Mouse (Mus musculus): ENCODE measurements at regions not wholly inside any gene's neighbourhood (a gene's known extent, or its start where the extent isn't known, plus 50 kb on each side); places are given as distances from the start of the nearest gene placed in this dataset.

DNA sequence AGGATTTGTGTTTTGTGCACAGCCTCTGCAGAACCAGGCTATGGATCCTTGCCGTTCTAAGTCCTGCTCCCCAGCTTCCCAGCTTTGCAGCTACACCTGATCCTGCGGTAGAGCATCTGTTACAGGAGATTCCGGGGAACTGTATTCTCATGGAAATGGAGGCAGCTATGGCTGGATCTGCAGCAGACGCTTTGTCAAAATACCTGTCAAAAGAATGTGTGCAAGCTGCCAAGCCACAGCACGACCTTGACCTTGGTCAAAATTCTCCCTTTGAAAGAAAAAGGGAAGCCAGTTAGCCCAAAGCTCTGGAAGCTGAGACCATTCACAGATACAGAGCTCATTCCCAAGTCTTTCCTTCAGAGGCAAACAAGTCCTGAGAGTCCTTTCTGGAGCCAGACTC, 255.3 kb downstream of the Med13l start:
- no peak for DNase-seq (ENCODE audit: extremely low read depth, insufficient read length, low spot score)

DNA sequence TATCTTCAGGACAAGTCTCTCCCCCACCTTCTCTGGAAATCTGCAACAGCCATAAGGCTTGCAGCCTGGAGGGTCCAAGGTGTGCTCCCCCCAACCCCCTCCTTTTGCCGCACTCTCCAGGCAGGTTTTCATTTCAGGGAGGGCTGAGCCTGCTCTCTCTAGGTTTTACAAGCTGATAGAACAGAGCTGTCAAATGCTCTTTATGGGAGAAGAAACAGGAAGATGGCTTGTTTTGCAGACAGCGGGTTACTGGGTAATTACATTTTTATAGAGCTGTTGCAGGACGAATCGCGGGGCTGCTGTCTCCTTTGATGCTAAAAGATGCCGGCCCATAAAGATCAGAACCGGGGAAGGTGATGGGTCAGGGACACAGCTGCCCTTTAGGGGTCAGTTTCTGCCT, 257.8 kb downstream of the Med13l start:
- DNase-seq (ENCODE audit: extremely low read depth, insufficient read length, low spot score) = no peak

GRCm38 (mm10) chr5:118824791-118825190, 264.3 kb downstream of the Med13l start:
- no peak for DNase-seq (ENCODE audit: extremely low read depth, insufficient read length, low spot score)

- DNase-seq (ENCODE audit: extremely low read depth, insufficient read length, low spot score) = no peak
Measured at GRCm38 (mm10) chr5:118829031-118829698, 268.7 kb downstream of the Med13l start.

DNA sequence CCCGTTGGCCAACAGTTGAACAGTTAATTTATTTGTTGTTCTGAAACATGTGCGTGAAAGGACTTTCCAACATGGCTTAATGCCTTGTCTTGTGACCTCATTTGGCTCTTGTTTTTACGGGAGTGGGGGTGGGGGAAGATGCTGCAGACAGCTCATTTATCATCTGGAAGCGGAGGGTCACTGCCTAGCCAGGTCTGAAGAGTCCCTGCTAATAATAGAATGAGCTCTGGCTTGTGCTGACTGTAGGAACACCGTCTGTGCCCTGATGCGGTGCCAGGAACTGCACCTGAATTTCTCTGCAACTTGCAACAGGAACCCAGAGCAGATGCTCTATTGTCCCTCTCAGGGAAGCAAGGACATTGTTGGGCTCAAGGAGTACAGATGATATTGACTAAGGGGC, 272.2 kb downstream of the Med13l start:
- DNase-seq (ENCODE audit: extremely low read depth, insufficient read length, low spot score) = no peak

DNA sequence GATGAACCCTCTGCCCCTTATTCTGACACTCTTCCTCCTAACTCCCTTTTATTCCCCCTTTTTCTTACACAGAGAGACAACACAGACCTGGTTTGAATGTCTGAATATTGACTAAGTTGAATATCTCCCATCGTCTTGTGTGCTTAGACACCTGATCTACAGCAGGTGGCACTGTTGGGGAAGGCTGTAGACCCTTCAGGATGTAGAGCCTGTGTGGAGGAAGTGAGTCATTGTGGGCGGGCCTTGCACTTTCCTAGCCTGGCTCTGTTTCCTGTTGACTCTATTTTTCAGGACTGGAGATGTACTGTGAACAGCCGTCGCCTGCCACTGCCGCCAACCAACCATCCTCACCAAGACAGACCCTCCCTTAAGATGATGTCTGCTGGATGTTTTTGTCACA, 273.6 kb downstream of the Med13l start:
- DNase-seq (ENCODE audit: extremely low read depth, insufficient read length, low spot score) = no peak

GRCm38 (mm10) chr5:118837001-118837400, 276.5 kb downstream of the Med13l start:
- DNase-seq (ENCODE audit: extremely low read depth, insufficient read length, low spot score) = no peak

- DNase-seq (ENCODE audit: extremely low read depth, insufficient read length, low spot score) = no peak
Measured at GRCm38 (mm10) chr5:118838421-118838820, 277.9 kb downstream of the Med13l start.

- DNase-seq (ENCODE audit: extremely low read depth, insufficient read length, low spot score) = no peak
Measured at GRCm38 (mm10) chr5:118839916-118840315, 279.4 kb downstream of the Med13l start.

DNA sequence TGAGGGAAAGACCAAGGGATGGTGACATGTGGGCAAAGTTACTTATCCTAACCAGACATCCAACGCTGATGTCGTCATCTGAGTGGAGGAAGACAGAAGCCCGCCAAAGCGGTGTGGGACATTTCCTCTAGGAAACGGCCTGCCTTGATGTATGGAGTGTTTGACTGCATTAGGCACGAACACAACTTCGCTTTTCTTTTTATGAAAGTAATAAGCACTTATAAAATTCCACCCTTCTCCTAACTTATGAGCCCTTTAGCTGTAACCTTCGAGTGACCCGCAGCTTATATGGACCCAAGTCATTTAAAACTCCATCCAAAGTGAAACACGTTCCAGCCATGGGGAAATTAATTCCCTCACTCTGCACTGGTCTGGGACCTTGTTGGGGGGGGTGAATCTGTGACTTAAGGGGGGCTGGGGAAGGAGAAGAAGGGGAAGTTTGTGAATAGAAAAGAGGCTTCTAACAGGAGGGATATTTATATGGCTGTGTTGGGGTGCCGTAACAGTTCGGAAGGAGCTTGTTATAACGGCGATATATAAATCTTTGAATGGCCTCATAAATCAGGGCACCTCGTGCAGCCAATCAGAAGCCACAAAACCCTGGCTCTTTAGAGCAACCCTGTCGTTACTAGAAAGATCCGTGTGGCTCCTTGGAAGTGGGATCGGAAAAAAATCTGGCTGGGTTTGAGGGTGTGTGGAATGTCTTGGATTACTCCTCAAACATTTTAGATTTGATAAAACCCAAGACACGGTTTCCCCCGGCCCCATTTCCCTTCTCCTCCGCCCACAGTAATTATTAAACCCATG, 280.9 kb downstream of the Med13l start:
- DNase-seq (ENCODE audit: extremely low read depth, insufficient read length, low spot score) = no peak

- no peak for DNase-seq (ENCODE audit: extremely low read depth, insufficient read length, low spot score)
Measured at GRCm38 (mm10) chr5:118842017-118842396, 281.5 kb downstream of the Med13l start.

- no peak for DNase-seq (ENCODE audit: extremely low read depth, insufficient read length, low spot score)
Measured at GRCm38 (mm10) chr5:118857001-118857400, 296.5 kb downstream of the Med13l start.

DNA sequence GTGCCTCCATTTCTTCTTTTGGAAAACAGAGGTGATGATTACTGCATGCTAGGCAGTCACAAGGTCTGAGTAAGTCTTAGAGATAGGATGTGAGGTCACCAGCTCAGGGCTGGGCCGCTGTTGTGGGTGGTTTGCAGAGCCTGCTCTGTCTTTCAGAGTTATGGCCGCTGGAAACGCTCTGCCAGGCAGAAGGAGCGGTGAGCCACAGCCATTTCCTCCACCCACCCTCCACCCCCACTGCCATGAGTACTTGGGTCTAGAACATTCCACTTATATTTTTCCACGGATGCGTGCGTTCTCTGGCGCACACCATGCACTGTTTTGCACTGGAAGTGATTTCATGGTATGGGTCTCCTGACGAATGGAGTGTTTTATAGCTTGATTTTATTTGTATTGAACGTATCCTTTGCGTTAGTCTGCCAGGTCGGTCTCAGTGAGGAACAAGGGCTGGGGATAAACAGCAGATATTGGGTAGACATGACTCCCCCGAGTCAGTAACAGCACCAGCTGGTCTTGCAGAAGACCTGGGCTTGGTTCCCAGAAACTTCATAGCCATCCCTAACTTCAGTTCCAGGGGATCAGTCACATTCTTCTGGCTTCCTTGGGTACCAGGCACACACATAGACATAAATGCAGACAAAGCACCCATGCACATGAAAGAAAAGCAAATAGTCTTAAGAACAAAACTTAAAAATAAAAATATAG, 300.8 kb downstream of the Med13l start:
- no peak for DNase-seq (ENCODE audit: extremely low read depth, insufficient read length, low spot score)

DNA sequence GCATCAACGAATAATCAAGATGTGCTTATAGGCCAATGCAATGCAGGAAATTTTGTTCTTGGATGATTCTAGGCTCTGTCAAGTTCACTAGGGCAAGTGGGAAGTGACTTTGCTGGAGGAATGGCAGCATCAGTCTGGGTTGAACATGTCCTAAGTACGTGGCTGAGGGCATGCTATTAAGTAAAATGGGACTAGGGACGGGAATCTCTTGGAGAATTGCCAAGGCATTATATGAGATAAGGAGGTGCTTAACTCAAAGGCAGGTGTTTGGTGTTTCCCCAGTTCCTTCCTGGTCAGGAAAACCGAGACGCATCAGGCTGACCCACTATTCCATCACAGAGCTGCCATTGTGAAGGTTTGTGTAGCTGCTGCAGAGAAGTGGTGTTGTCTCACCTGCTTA, 307.0 kb downstream of the Med13l start:
- no peak for DNase-seq (ENCODE audit: extremely low read depth, insufficient read length, low spot score)

DNA sequence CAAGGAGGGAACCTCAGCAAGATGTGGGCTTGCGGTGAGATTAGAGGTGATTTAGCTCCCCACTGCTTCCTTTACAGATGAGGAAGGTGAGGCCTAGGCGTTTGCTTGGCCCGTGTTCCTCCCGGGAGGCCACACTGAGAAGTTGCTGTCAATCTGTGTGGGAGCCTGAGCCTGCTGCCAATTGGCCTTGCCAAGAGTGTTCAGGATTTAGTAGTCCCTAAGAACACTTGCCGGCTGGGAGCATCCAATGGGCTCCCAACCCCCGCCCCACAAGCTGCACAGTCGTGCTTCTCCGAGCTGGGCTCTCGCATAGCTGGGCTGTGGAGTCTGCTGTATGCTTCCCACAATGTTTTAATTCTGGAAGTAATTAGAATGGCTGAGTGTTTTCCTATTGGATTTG, 308.9 kb downstream of the Med13l start:
- no peak for DNase-seq (ENCODE audit: extremely low read depth, insufficient read length, low spot score)

GRCm38 (mm10) chr5:118873871-118874270, 313.4 kb downstream of the Med13l start:
- no peak for DNase-seq (ENCODE audit: extremely low read depth, insufficient read length, low spot score)

- DNase-seq (ENCODE audit: extremely low read depth, insufficient read length, low spot score) = no peak
Measured at GRCm38 (mm10) chr5:118875096-118875637, 314.7 kb downstream of the Med13l start.

GRCm38 (mm10) chr5:118876586-118877312, 316.3 kb downstream of the Med13l start:
- no peak for DNase-seq (ENCODE audit: extremely low read depth, insufficient read length, low spot score)

- no peak for DNase-seq (ENCODE audit: extremely low read depth, insufficient read length, low spot score)
Measured at GRCm38 (mm10) chr5:118877313-118877669, 316.8 kb downstream of the Med13l start.

DNA sequence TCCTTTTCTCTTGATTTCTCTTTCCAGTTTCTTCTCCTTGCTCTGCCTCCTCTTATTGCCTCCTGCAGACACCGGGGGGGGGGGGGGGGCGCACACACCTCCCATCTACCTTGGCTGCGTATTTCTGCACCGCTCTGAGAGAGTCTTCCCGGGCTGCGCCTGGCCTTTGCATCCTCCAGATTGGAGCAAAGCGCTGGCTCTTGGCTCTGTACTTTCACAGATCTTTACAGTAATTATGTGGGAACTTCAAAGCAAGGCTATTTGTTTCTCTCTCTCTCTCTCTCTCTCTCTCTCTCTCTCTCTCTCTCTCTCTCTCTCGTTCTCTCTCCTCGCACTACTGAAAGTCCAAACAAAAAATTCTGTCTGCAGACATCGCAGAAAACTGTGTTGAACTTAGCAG, 317.4 kb downstream of the Med13l start:
- DNase-seq (ENCODE audit: extremely low read depth, insufficient read length, low spot score) = no peak

- no peak for DNase-seq (ENCODE audit: extremely low read depth, insufficient read length, low spot score)
Measured at GRCm38 (mm10) chr5:118878722-118879121, 318.2 kb downstream of the Med13l start.
